Mouse (Mus musculus): ENCODE data around the gene Rnf220. TPM values are rescaled to one million over a fixed set of nuclear protein-coding genes. Genes with fewer than 3 reads are reported as not detected.

Rnf220 gene
- polyA plus RNA-seq, 1 experiment, result 84.5 TPM

DNA sequence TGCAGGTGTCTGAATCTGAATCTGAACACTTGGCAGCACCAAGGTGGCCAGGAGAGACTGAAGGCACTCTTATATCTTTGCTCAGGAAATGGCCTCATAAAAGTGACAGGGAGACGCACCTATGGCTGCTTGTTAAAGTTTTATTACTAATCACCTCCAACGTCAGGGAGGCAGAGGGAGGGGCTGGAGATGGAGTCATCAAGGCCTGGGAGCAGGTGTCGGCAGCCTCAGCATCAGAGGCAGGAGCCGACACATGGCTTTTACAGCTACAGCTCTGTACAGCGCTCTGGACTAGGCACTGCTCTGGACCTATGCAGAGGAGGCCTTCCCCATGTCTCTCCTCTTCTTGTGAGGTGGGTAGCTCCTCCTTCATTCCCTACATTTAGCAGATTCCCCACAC lies 139.7 kb downstream of the Rnf220 start:
- no peaks in the 10 kb centered on the region for H3K4me1 ChIP-seq (ENCODE audit: control insufficient read depth, insufficient read depth, low read length)
- TF ChIP-seq CTCF (IDR thresholded peaks at IDR 0.05; ENCODE audit: low read depth, low read length) (no peak), POLR2A (IDR thresholded peaks at IDR 0.05; ENCODE audit: borderline replicate concordance, low read depth, low read length) (no peak)
- H3K4me3 ChIP-seq (ENCODE audit: insufficient read depth, low read length), result no peak overlapping the region
- no peak overlapping the region for H3K27ac ChIP-seq (ENCODE audit: insufficient read depth, low read depth, low read length)

- no peak overlapping the region for H3K27ac ChIP-seq (ENCODE audit: insufficient read depth, low read depth, low read length)
- no peaks in the 10 kb centered on the region for H3K4me1 ChIP-seq (ENCODE audit: control insufficient read depth, insufficient read depth, low read length)
Measured at GRCm38 (mm10) chr4:117356223-117356622, 140.6 kb downstream of the Rnf220 start.

GRCm38 (mm10) chr4:117354651-117355050 lies 142.2 kb downstream of the Rnf220 start:
- Histone ChIP-seq H3K4me1 (ENCODE audit: control insufficient read depth, insufficient read depth, low read length) (no peaks in the 10 kb centered on the region), H3K4me3 (ENCODE audit: insufficient read depth, low read length) (no peak overlapping the region), H3K27ac (ENCODE audit: insufficient read depth, low read depth, low read length) (no peak overlapping the region)
- TF ChIP-seq POLR2A (IDR thresholded peaks at IDR 0.05; ENCODE audit: borderline replicate concordance, low read depth, low read length) (no peak), CTCF (IDR thresholded peaks at IDR 0.05; ENCODE audit: low read depth, low read length) (no peak)

More at GRCm38 (mm10) chr4:117356223-117356622, 140.6 kb downstream of the Rnf220 start:
- TF ChIP-seq POLR2A (IDR thresholded peaks at IDR 0.05; ENCODE audit: borderline replicate concordance, low read depth, low read length) (no peak), CTCF (IDR thresholded peaks at IDR 0.05; ENCODE audit: low read depth, low read length) (no peak)
- H3K4me3 ChIP-seq (ENCODE audit: insufficient read depth, low read length), result no peak overlapping the region

GRCm38 (mm10) chr4:117352957-117353356 lies 143.9 kb downstream of the Rnf220 start:
- Histone ChIP-seq H3K4me1 (ENCODE audit: control insufficient read depth, insufficient read depth, low read length) (no peaks in the 10 kb centered on the region), H3K4me3 (ENCODE audit: insufficient read depth, low read length) (no peak overlapping the region), H3K27ac (ENCODE audit: insufficient read depth, low read depth, low read length) (no peak overlapping the region)
- no peak for TF ChIP-seq CTCF (IDR thresholded peaks at IDR 0.05; ENCODE audit: low read depth, low read length)
- TF ChIP-seq POLR2A (IDR thresholded peaks at IDR 0.05; ENCODE audit: borderline replicate concordance, low read depth, low read length), result no peak

GRCm38 (mm10) chr4:117352071-117352470 lies 144.8 kb downstream of the Rnf220 start:
- Histone ChIP-seq H3K27ac (ENCODE audit: insufficient read depth, low read depth, low read length) (no peak overlapping the region), H3K4me1 (ENCODE audit: control insufficient read depth, insufficient read depth, low read length) (no peaks in the 10 kb centered on the region), H3K4me3 (ENCODE audit: insufficient read depth, low read length) (no peak overlapping the region)
- no peak for TF ChIP-seq CTCF (IDR thresholded peaks at IDR 0.05; ENCODE audit: low read depth, low read length)
- no peak for TF ChIP-seq POLR2A (IDR thresholded peaks at IDR 0.05; ENCODE audit: borderline replicate concordance, low read depth, low read length)

- H3K27ac ChIP-seq (ENCODE audit: insufficient read depth, low read depth, low read length), result no peak overlapping the region
- H3K4me1 ChIP-seq (ENCODE audit: control insufficient read depth, insufficient read depth, low read length), result no peaks in the 10 kb centered on the region
- TF ChIP-seq POLR2A (IDR thresholded peaks at IDR 0.05; ENCODE audit: borderline replicate concordance, low read depth, low read length), result no peak
- TF ChIP-seq CTCF (IDR thresholded peaks at IDR 0.05; ENCODE audit: low read depth, low read length), result no peak
- H3K4me3 ChIP-seq (ENCODE audit: insufficient read depth, low read length), result no peak overlapping the region
Measured at GRCm38 (mm10) chr4:117350139-117350693, 146.6 kb downstream of the Rnf220 start.

- Histone ChIP-seq H3K27ac (ENCODE audit: insufficient read depth, low read depth, low read length) (no peak overlapping the region), H3K4me1 (ENCODE audit: control insufficient read depth, insufficient read depth, low read length) (no peaks in the 10 kb centered on the region), H3K4me3 (ENCODE audit: insufficient read depth, low read length) (no peak overlapping the region)
- TF ChIP-seq POLR2A (IDR thresholded peaks at IDR 0.05; ENCODE audit: borderline replicate concordance, low read depth, low read length), result no peak
Measured at GRCm38 (mm10) chr4:117349327-117349726, 147.5 kb downstream of the Rnf220 start.

DNA sequence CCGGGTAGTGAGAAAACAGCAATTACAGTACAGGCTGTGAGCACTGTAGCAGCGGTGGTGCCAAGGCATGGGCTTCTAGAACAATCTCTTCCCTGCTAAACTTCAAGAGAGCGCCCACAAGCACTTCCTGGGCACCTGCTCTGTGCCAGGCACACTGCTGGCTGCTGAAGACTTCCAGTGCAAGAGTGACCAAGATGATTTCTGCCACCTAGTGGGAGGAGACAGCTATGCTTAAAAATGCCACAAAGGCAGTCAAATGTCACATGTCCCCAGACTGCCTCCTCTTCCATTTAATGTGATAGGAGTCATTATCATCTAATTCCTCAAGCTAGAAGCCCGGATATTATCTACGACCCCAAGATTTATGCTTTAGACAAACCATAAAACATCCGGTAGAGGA lies 150.8 kb downstream of the Rnf220 start:
- Histone ChIP-seq H3K4me1 (ENCODE audit: control insufficient read depth, insufficient read depth, low read length) (no peaks in the 10 kb centered on the region), H3K27ac (ENCODE audit: insufficient read depth, low read depth, low read length) (no peak overlapping the region), H3K4me3 (ENCODE audit: insufficient read depth, low read length) (no peak overlapping the region)
- TF ChIP-seq CTCF (IDR thresholded peaks at IDR 0.05; ENCODE audit: low read depth, low read length), result no peak
- no peak for TF ChIP-seq POLR2A (IDR thresholded peaks at IDR 0.05; ENCODE audit: borderline replicate concordance, low read depth, low read length)

DNA sequence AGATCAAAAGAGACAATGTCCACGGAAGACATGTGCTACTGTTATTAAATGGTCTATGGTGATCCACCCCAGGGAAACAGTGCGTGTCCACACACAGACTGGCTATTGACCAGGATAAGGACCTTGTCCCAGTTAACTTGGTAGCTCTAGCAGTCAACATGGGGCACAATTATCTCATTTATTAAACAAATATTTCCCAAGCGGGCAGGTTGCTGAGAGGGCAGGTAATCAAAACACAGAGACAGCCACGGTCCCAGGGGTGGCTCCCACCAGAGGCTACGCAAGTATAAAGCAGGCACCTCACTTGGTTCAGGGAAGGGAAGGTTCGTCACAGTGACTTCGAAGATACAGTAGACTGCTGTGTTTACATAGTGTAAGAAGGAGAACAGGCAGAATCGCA lies 153.5 kb downstream of the Rnf220 start:
- H3K27ac ChIP-seq (ENCODE audit: insufficient read depth, low read depth, low read length), result no peak overlapping the region
- no peaks in the 10 kb centered on the region for H3K4me1 ChIP-seq (ENCODE audit: control insufficient read depth, insufficient read depth, low read length)
- TF ChIP-seq CTCF (IDR thresholded peaks at IDR 0.05; ENCODE audit: low read depth, low read length) (no peak), POLR2A (IDR thresholded peaks at IDR 0.05; ENCODE audit: borderline replicate concordance, low read depth, low read length) (no peak)

DNA sequence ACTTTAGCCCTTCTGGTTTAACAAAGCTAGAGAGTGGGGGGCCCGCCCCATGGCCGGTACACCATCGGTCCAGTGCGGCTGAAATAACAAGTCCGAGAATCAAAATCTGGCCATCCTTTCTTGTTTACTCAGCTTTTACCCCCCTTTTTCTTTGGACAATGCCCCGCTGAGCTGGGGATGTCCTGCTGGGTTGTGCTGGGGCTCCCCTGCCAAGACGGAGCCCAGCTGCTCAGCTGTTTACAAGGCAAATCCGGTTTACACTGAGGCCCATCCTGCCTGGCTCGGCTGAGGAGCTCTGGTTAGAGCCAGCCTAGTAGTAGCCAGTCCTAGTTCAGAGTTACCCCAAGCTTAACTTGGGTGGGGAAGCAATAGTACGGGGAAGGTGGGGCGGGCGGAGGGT lies 154.1 kb downstream of the Rnf220 start:
- H3K27ac ChIP-seq (ENCODE audit: insufficient read depth, low read depth, low read length), result no peak overlapping the region
- no peak for TF ChIP-seq CTCF (IDR thresholded peaks at IDR 0.05; ENCODE audit: low read depth, low read length)
- no peak for TF ChIP-seq POLR2A (IDR thresholded peaks at IDR 0.05; ENCODE audit: borderline replicate concordance, low read depth, low read length)
- H3K4me1 ChIP-seq (ENCODE audit: control insufficient read depth, insufficient read depth, low read length), result no peaks in the 10 kb centered on the region
- H3K4me3 ChIP-seq (ENCODE audit: insufficient read depth, low read length), result no peak overlapping the region

More for the DNA sequence above, 153.5 kb downstream of the Rnf220 start:
- H3K4me3 ChIP-seq (ENCODE audit: insufficient read depth, low read length), result no peak overlapping the region

- H3K4me1 ChIP-seq (ENCODE audit: control insufficient read depth, insufficient read depth, low read length), result no peaks in the 10 kb centered on the region
- H3K27ac ChIP-seq (ENCODE audit: insufficient read depth, low read depth, low read length), result no peak overlapping the region
- no peak overlapping the region for H3K4me3 ChIP-seq (ENCODE audit: insufficient read depth, low read length)
- TF ChIP-seq CTCF (IDR thresholded peaks at IDR 0.05; ENCODE audit: low read depth, low read length) (no peak), POLR2A (IDR thresholded peaks at IDR 0.05; ENCODE audit: borderline replicate concordance, low read depth, low read length) (no peak)
Measured at GRCm38 (mm10) chr4:117341282-117341681, 155.6 kb downstream of the Rnf220 start.
